Mouse (Mus musculus): ENCODE results near the gene Olfr1013. TPM values are rescaled to one million over a fixed set of nuclear protein-coding genes. Genes with fewer than 3 reads are reported as not detected.

The Olfr1013 gene
- total and polyA plus RNA-seq, 2 experiments from 2014 or later: not detected

GRCm38 (mm10) chr2:85792331-85792730, 25.4 kb downstream of the Olfr1013 start:
- no peak overlapping the region for H3K27ac ChIP-seq (ENCODE audit: low read depth)
- no peak overlapping the region for H3K9ac ChIP-seq (replicated peaks; ENCODE audit: low read depth, low read length)
- ATAC-seq (ENCODE audit: insufficient read depth, low read depth): no peak
- no peak for TF ChIP-seq EP300 (IDR thresholded peaks at IDR 0.05; ENCODE audit: low read depth)
- no peak for TF ChIP-seq CTCF (IDR thresholded peaks at IDR 0.05; ENCODE audit: low read depth)
- no peak for DNase-seq (ENCODE audit: low spot score)
- no peaks in the 10 kb centered on the region for H3K4me1 ChIP-seq (ENCODE audit: control insufficient read depth, insufficient read depth)
- no peak overlapping the region for H3K4me3 ChIP-seq (ENCODE audit: low read depth, low read length)
- H3K4me2 ChIP-seq (ENCODE audit: low read depth, low read length): no peak overlapping the region
- H3K27me3 ChIP-seq (ENCODE audit: control insufficient read depth, insufficient read depth, low read length): no peaks in the 10 kb centered on the region
- no peaks in the 10 kb centered on the region for H3K9me3 ChIP-seq (replicated peaks; ENCODE audit: control insufficient read depth, low read length)
- H3K36me3 ChIP-seq (replicated peaks; ENCODE audit: control insufficient read depth, insufficient read depth, low read length): no peaks in the 10 kb centered on the region
- WGBS: 55% methylated on average over 2 of the region's 2 CpGs

GRCm38 (mm10) chr2:85802444-85802843, 35.5 kb downstream of the Olfr1013 start, which contains the start of gene Olfr1016:
TSS of gene Olfr1016 (minus strand) at chr2:85802544.
- ATAC-seq (ENCODE audit: insufficient read depth, low read depth): no peak
- Histone ChIP-seq H3K27me3 (ENCODE audit: control insufficient read depth, insufficient read depth, low read length) (no peaks in the 10 kb centered on the region), H3K4me2 (ENCODE audit: low read depth, low read length) (no peak within 1 kb of the TSS), H3K27ac (ENCODE audit: low read depth) (no peak within 1 kb of the TSS), H3K4me3 (ENCODE audit: low read depth, low read length) (no peak within 1 kb of the TSS), H3K9ac (replicated peaks; ENCODE audit: low read depth, low read length) (no peak within 1 kb of the TSS), H3K9me3 (replicated peaks; ENCODE audit: control insufficient read depth, low read length) (no peaks in the 10 kb centered on the region), H3K4me1 (ENCODE audit: control insufficient read depth, insufficient read depth) (no peaks in the 10 kb centered on the region), H3K36me3 (replicated peaks; ENCODE audit: control insufficient read depth, insufficient read depth, low read length) (no peaks in the 10 kb centered on the region)
- 79% methylated on average over 2 of the region's 2 CpGs for WGBS
- no peak for DNase-seq (ENCODE audit: low spot score)
- TF ChIP-seq CTCF (IDR thresholded peaks at IDR 0.05; ENCODE audit: low read depth) (no peak), EP300 (IDR thresholded peaks at IDR 0.05; ENCODE audit: low read depth) (no peak)

- H3K27ac ChIP-seq (ENCODE audit: low read depth): no peak overlapping the region
- WGBS: 67% methylated on average over 4 of the region's 4 CpGs
- no peaks in the 10 kb centered on the region for H3K9me3 ChIP-seq (replicated peaks; ENCODE audit: control insufficient read depth, low read length)
- DNase-seq (ENCODE audit: low spot score) (no peak), ATAC-seq (ENCODE audit: insufficient read depth, low read depth) (no peak)
- H3K27me3 ChIP-seq (ENCODE audit: control insufficient read depth, insufficient read depth, low read length): no peaks in the 10 kb centered on the region
- H3K4me2 ChIP-seq (ENCODE audit: low read depth, low read length): no peak overlapping the region
- H3K4me3 ChIP-seq (ENCODE audit: low read depth, low read length): no peak overlapping the region
- no peaks in the 10 kb centered on the region for H3K4me1 ChIP-seq (ENCODE audit: control insufficient read depth, insufficient read depth)
- H3K36me3 ChIP-seq (replicated peaks; ENCODE audit: control insufficient read depth, insufficient read depth, low read length): no peaks in the 10 kb centered on the region
- TF ChIP-seq EP300 (IDR thresholded peaks at IDR 0.05; ENCODE audit: low read depth) (no peak), CTCF (IDR thresholded peaks at IDR 0.05; ENCODE audit: low read depth) (no peak)
- H3K9ac ChIP-seq (replicated peaks; ENCODE audit: low read depth, low read length): no peak overlapping the region
These were observed 37.6 kb downstream of the Olfr1013 start for GRCm38 (mm10) chr2:85804501-85804900.

- DNase-seq (ENCODE audit: low spot score) (no peak), ATAC-seq (ENCODE audit: insufficient read depth, low read depth) (no peak)
These were observed 51.3 kb downstream of the Olfr1013 start, which contains the start of gene Olfr1018 for GRCm38 (mm10) chr2:85818179-85818578. TSS of gene Olfr1018 (plus strand) at chr2:85818479.

More at GRCm38 (mm10) chr2:85818179-85818578, 51.3 kb downstream of the Olfr1013 start, which contains the start of gene Olfr1018:
- Histone ChIP-seq H3K9ac (replicated peaks; ENCODE audit: low read depth, low read length) (no peak within 1 kb of the TSS), H3K27me3 (ENCODE audit: control insufficient read depth, insufficient read depth, low read length) (no peaks in the 10 kb centered on the region), H3K4me1 (ENCODE audit: control insufficient read depth, insufficient read depth) (no peaks in the 10 kb centered on the region), H3K9me3 (replicated peaks; ENCODE audit: control insufficient read depth, low read length) (no peaks in the 10 kb centered on the region), H3K27ac (ENCODE audit: low read depth) (no peak within 1 kb of the TSS), H3K36me3 (replicated peaks; ENCODE audit: control insufficient read depth, insufficient read depth, low read length) (no peaks in the 10 kb centered on the region), H3K4me3 (ENCODE audit: low read depth, low read length) (no peak within 1 kb of the TSS), H3K4me2 (ENCODE audit: low read depth, low read length) (no peak within 1 kb of the TSS)
- TF ChIP-seq EP300 (IDR thresholded peaks at IDR 0.05; ENCODE audit: low read depth): no peak
- TF ChIP-seq CTCF (IDR thresholded peaks at IDR 0.05; ENCODE audit: low read depth): no peak

Other genes starting within 250 kb of the Olfr1013 start
- gene 4833423E24Rik, start 248.1 kb upstream of the Olfr1013 start, total RNA-seq (2014; rRNA removed; ENCODE audit: low replicate concordance): not detected in 2 replicates
- not detected in 2 replicates for gene 4833423E24Rik, start 248.1 kb upstream of the Olfr1013 start, polyA plus RNA-seq (2015; fragmentation: Nextera tagmentation; extraction: Ambion mirVana)
- gene Olfr996, start 187.9 kb upstream of the Olfr1013 start, total RNA-seq (2014; rRNA removed; ENCODE audit: low replicate concordance): not detected in 2 replicates
- gene Olfr996, start 187.9 kb upstream of the Olfr1013 start, polyA plus RNA-seq (2015; fragmentation: Nextera tagmentation; extraction: Ambion mirVana): not detected in 2 replicates
- gene Olfr998, start 178.2 kb upstream of the Olfr1013 start, total RNA-seq (2014; rRNA removed; ENCODE audit: low replicate concordance): not detected in 2 replicates
- not detected in 2 replicates for gene Olfr998, start 178.2 kb upstream of the Olfr1013 start, polyA plus RNA-seq (2015; fragmentation: Nextera tagmentation; extraction: Ambion mirVana)
- not detected in 2 replicates for gene Olfr1000, start 155.2 kb upstream of the Olfr1013 start, total RNA-seq (2014; rRNA removed; ENCODE audit: low replicate concordance)
- gene Olfr1000, start 155.2 kb upstream of the Olfr1013 start, polyA plus RNA-seq (2015; fragmentation: Nextera tagmentation; extraction: Ambion mirVana): not detected in 2 replicates
- not detected in 2 replicates for gene Olfr1002, start 116.4 kb upstream of the Olfr1013 start, total RNA-seq (2014; rRNA removed; ENCODE audit: low replicate concordance)
- not detected in 2 replicates for gene Olfr1002, start 116.4 kb upstream of the Olfr1013 start, polyA plus RNA-seq (2015; fragmentation: Nextera tagmentation; extraction: Ambion mirVana)
- gene Olfr154, start 102.6 kb upstream of the Olfr1013 start, total RNA-seq (2014; rRNA removed; ENCODE audit: low replicate concordance): not detected in 2 replicates
- not detected in 2 replicates for gene Olfr154, start 102.6 kb upstream of the Olfr1013 start, polyA plus RNA-seq (2015; fragmentation: Nextera tagmentation; extraction: Ambion mirVana)
- gene Olfr1006, start 88.3 kb upstream of the Olfr1013 start, total RNA-seq (2014; rRNA removed; ENCODE audit: low replicate concordance): not detected in 2 replicates
- not detected in 2 replicates for gene Olfr1006, start 88.3 kb upstream of the Olfr1013 start, polyA plus RNA-seq (2015; fragmentation: Nextera tagmentation; extraction: Ambion mirVana)
- not detected in 2 replicates for gene Olfr1008, start 77.7 kb upstream of the Olfr1013 start, total RNA-seq (2014; rRNA removed; ENCODE audit: low replicate concordance)
- not detected in 2 replicates for gene Olfr1008, start 77.7 kb upstream of the Olfr1013 start, polyA plus RNA-seq (2015; fragmentation: Nextera tagmentation; extraction: Ambion mirVana)
- gene Olfr1009, start 51.7 kb upstream of the Olfr1013 start, total RNA-seq (2014; rRNA removed; ENCODE audit: low replicate concordance): not detected in 2 replicates
- gene Olfr1009, start 51.7 kb upstream of the Olfr1013 start, polyA plus RNA-seq (2015; fragmentation: Nextera tagmentation; extraction: Ambion mirVana): not detected in 2 replicates
- gene Olfr1012, start 4.3 kb upstream of the Olfr1013 start, total RNA-seq (2014; rRNA removed; ENCODE audit: low replicate concordance): not detected in 2 replicates
- gene Olfr1012, start 4.3 kb upstream of the Olfr1013 start, polyA plus RNA-seq (2015; fragmentation: Nextera tagmentation; extraction: Ambion mirVana): not detected in 2 replicates
- not detected in 2 replicates for gene Olfr1014, start 5.6 kb downstream of the Olfr1013 start, total RNA-seq (2014; rRNA removed; ENCODE audit: low replicate concordance)
- gene Olfr1014, start 5.6 kb downstream of the Olfr1013 start, polyA plus RNA-seq (2015; fragmentation: Nextera tagmentation; extraction: Ambion mirVana): not detected in 2 replicates
- not detected in 2 replicates for gene Olfr1015, start 14.9 kb downstream of the Olfr1013 start, total RNA-seq (2014; rRNA removed; ENCODE audit: low replicate concordance)
- gene Olfr1015, start 14.9 kb downstream of the Olfr1013 start, polyA plus RNA-seq (2015; fragmentation: Nextera tagmentation; extraction: Ambion mirVana): not detected in 2 replicates
- not detected in 2 replicates for gene Olfr1016, start 35.4 kb downstream of the Olfr1013 start, total RNA-seq (2014; rRNA removed; ENCODE audit: low replicate concordance)
- gene Olfr1016, start 35.4 kb downstream of the Olfr1013 start, polyA plus RNA-seq (2015; fragmentation: Nextera tagmentation; extraction: Ambion mirVana): not detected in 2 replicates
- gene Olfr1018, start 51.4 kb downstream of the Olfr1013 start, total RNA-seq (2014; rRNA removed; ENCODE audit: low replicate concordance): not detected in 2 replicates
- gene Olfr1018, start 51.4 kb downstream of the Olfr1013 start, polyA plus RNA-seq (2015; fragmentation: Nextera tagmentation; extraction: Ambion mirVana): not detected in 2 replicates
- not detected in 2 replicates for gene Olfr1019, start 78.4 kb downstream of the Olfr1013 start, total RNA-seq (2014; rRNA removed; ENCODE audit: low replicate concordance)
- gene Olfr1019, start 78.4 kb downstream of the Olfr1013 start, polyA plus RNA-seq (2015; fragmentation: Nextera tagmentation; extraction: Ambion mirVana): not detected in 2 replicates
- not detected in 2 replicates for gene Olfr1020, start 79.9 kb downstream of the Olfr1013 start, total RNA-seq (2014; rRNA removed; ENCODE audit: low replicate concordance)
- gene Olfr1020, start 79.9 kb downstream of the Olfr1013 start, polyA plus RNA-seq (2015; fragmentation: Nextera tagmentation; extraction: Ambion mirVana): not detected in 2 replicates
- gene Olfr1022, start 101.5 kb downstream of the Olfr1013 start, total RNA-seq (2014; rRNA removed; ENCODE audit: low replicate concordance): not detected in 2 replicates
- gene Olfr1022, start 101.5 kb downstream of the Olfr1013 start, polyA plus RNA-seq (2015; fragmentation: Nextera tagmentation; extraction: Ambion mirVana): not detected in 2 replicates
- gene Olfr1023, start 118.5 kb downstream of the Olfr1013 start, total RNA-seq (2014; rRNA removed; ENCODE audit: low replicate concordance): not detected in 2 replicates
- not detected in 2 replicates for gene Olfr1023, start 118.5 kb downstream of the Olfr1013 start, polyA plus RNA-seq (2015; fragmentation: Nextera tagmentation; extraction: Ambion mirVana)
- not detected in 2 replicates for gene Olfr1024, start 138.0 kb downstream of the Olfr1013 start, total RNA-seq (2014; rRNA removed; ENCODE audit: low replicate concordance)
- not detected in 2 replicates for gene Olfr1024, start 138.0 kb downstream of the Olfr1013 start, polyA plus RNA-seq (2015; fragmentation: Nextera tagmentation; extraction: Ambion mirVana)
- not detected in 2 replicates for gene Olfr1025-ps1, start 148.1 kb downstream of the Olfr1013 start, total RNA-seq (2014; rRNA removed; ENCODE audit: low replicate concordance)
- not detected in 2 replicates for gene Olfr1025-ps1, start 148.1 kb downstream of the Olfr1013 start, polyA plus RNA-seq (2015; fragmentation: Nextera tagmentation; extraction: Ambion mirVana)
- gene Olfr1026, start 154.5 kb downstream of the Olfr1013 start, total RNA-seq (2014; rRNA removed; ENCODE audit: low replicate concordance): not detected in 2 replicates
- gene Olfr1026, start 154.5 kb downstream of the Olfr1013 start, polyA plus RNA-seq (2015; fragmentation: Nextera tagmentation; extraction: Ambion mirVana): not detected in 2 replicates
- not detected in 2 replicates for gene Olfr1028, start 183.3 kb downstream of the Olfr1013 start, total RNA-seq (2014; rRNA removed; ENCODE audit: low replicate concordance)
- not detected in 2 replicates for gene Olfr1028, start 183.3 kb downstream of the Olfr1013 start, polyA plus RNA-seq (2015; fragmentation: Nextera tagmentation; extraction: Ambion mirVana)
- not detected in 2 replicates for gene Olfr1029, start 206.8 kb downstream of the Olfr1013 start, total RNA-seq (2014; rRNA removed; ENCODE audit: low replicate concordance)
- gene Olfr1029, start 206.8 kb downstream of the Olfr1013 start, polyA plus RNA-seq (2015; fragmentation: Nextera tagmentation; extraction: Ambion mirVana): not detected in 2 replicates
- not detected in 2 replicates for gene Olfr1030, start 212.2 kb downstream of the Olfr1013 start, total RNA-seq (2014; rRNA removed; ENCODE audit: low replicate concordance)
- gene Olfr1030, start 212.2 kb downstream of the Olfr1013 start, polyA plus RNA-seq (2015; fragmentation: Nextera tagmentation; extraction: Ambion mirVana): not detected in 2 replicates
- gene Olfr1031, start 223.2 kb downstream of the Olfr1013 start, total RNA-seq (2014; rRNA removed; ENCODE audit: low replicate concordance): not detected in 2 replicates
- gene Olfr1031, start 223.2 kb downstream of the Olfr1013 start, polyA plus RNA-seq (2015; fragmentation: Nextera tagmentation; extraction: Ambion mirVana): not detected in 2 replicates
- gene Olfr1032, start 238.4 kb downstream of the Olfr1013 start, total RNA-seq (2014; rRNA removed; ENCODE audit: low replicate concordance): not detected in 2 replicates
- not detected in 2 replicates for gene Olfr1032, start 238.4 kb downstream of the Olfr1013 start, polyA plus RNA-seq (2015; fragmentation: Nextera tagmentation; extraction: Ambion mirVana)